Mouse (Mus musculus) frontal cortex, adult (tissue): ENCODE measurements around the gene Olfr1555-ps1.
"Not testable (repeated sequence)": the region's sequence is repeated elsewhere in the genome, so short reads cannot be mapped to it uniquely, and the experiment has no call there.

ENCODE experiments used
- ATAC-seq: cut with Nextera tagmentation; 2 replicates; pipeline ENCODE4 v1.9.2; 2017; ENCODE audit warnings: mild to moderate bottlenecking, moderate library complexity, mixed read lengths; ENCODE audit not compliant: low TSS enrichment

The Olfr1555-ps1 gene

GRCm38 (mm10) chr19:12170062-12170599 lies at the start of gene Olfr1555-ps1:
Olfr1555-ps1 (minus strand) TSS chr19:12170112.
- not testable (repeated sequence) for ATAC-seq

- no peak for ATAC-seq
Observed at GRCm38 (mm10) chr19:12200334-12200733, 30.4 kb upstream of the Olfr1555-ps1 start, which contains the start of gene Olfr1431. Olfr1431 (plus strand) TSS chr19:12200634.

GRCm38 (mm10) chr19:12199076-12199475 lies 29.2 kb upstream of the Olfr1555-ps1 start:
- not testable (repeated sequence) for ATAC-seq

GRCm38 (mm10) chr19:12175431-12175830 lies 5.5 kb upstream of the Olfr1555-ps1 start:
- ATAC-seq = peak; percentile 81

GRCm38 (mm10) chr19:12145452-12145851 lies 24.5 kb downstream of the Olfr1555-ps1 start:
- ATAC-seq = peak; percentile 89

- ATAC-seq = peak; percentile 94
Observed at GRCm38 (mm10) chr19:12143356-12143755, 26.6 kb downstream of the Olfr1555-ps1 start.

GRCm38 (mm10) chr19:12134289-12134688 lies 35.6 kb downstream of the Olfr1555-ps1 start:
- peak; percentile 84 for ATAC-seq

- ATAC-seq = no peak
Observed at GRCm38 (mm10) chr19:12123103-12123502, 46.8 kb downstream of the Olfr1555-ps1 start, which contains the start of gene Olfr76. Olfr76 (minus strand) TSS chr19:12123203.

GRCm38 (mm10) chr19:12116464-12116863 lies 53.4 kb downstream of the Olfr1555-ps1 start:
- no peak for ATAC-seq

GRCm38 (mm10) chr19:12115797-12116196 lies 54.1 kb downstream of the Olfr1555-ps1 start, which contains the start of gene Olfr1428:
Olfr1428 (minus strand) TSS chr19:12115897.
- ATAC-seq = no peak
